Mouse (Mus musculus) forebrain, postnatal 0 days (tissue): ENCODE data around the gene Cacng6. TPM values are rescaled to one million over a fixed set of nuclear protein-coding genes. Genes with fewer than 3 reads are reported as not detected.

ENCODE experiments used
- ATAC-seq: fragments of 200-750 bp; cut with Nextera tagmentation; 2 replicates; pipeline ENCODE4 v1.8.0; 2017; ENCODE audit warnings: mild to moderate bottlenecking, moderate library complexity
- DNase-seq: peaks from one replicate; pipeline ENCODE4 v3.0.0-alpha.2; 2015
- H3K27ac ChIP-seq: fragments of 300-500 bp; sonication (generic); 2 replicates; pipeline ENCODE4 v1.5.1; 2014; ENCODE audit warnings: low read depth, mild to moderate bottlenecking, antibody characterized with exemption, low read length, moderate library complexity, mixed read lengths
- H3K27me3 ChIP-seq: fragments of 300-500 bp; sonication (generic); 2 replicates; pipeline ENCODE4 v1.6.1; 2014; ENCODE audit warnings: mild to moderate bottlenecking, low read length, mixed read lengths; ENCODE audit not compliant: insufficient read depth
- H3K36me3 ChIP-seq: fragments of 300-500 bp; sonication (generic); 2 replicates; pipeline ENCODE4 v1.6.1; 2014; ENCODE audit warnings: mild to moderate bottlenecking, moderate library complexity; ENCODE audit not compliant: insufficient read depth
- H3K4me1 ChIP-seq: fragments of 300-500 bp; sonication (generic); 2 replicates; pipeline ENCODE4 v1.6.1; 2014; ENCODE audit warnings: antibody characterized with exemption; ENCODE audit not compliant: insufficient read depth
- H3K4me2 ChIP-seq: fragments of 300-500 bp; sonication (generic); 2 replicates; pipeline ENCODE4 v1.6.1; 2014; ENCODE audit warnings: low read depth, mild to moderate bottlenecking, moderate library complexity
- H3K4me3 ChIP-seq: fragments of 300-500 bp; sonication (generic); 2 replicates; pipeline ENCODE4 v1.5.1; 2014; ENCODE audit warnings: low read depth, low read length, mixed read lengths
- H3K9ac ChIP-seq: fragments of 300-500 bp; sonication (generic); 2 replicates; pipeline ENCODE4 v1.6.1; 2014; ENCODE audit warnings: mild to moderate bottlenecking
- H3K9me3 ChIP-seq: fragments of 300-500 bp; sonication (generic); 2 replicates; pipeline ENCODE4 v1.6.1; 2016; ENCODE audit warnings: low read length
- CTCF ChIP-seq: sonication (generic); IDR thresholded peaks from 2 replicates; pipeline ENCODE4 v1.5.1; 2016; ENCODE audit warnings: antibody characterized with exemption, control low read depth, low read depth
- WGBS: fragments of 180-500 bp; shearing (Covaris S2); extraction: QIAGEN DNeasy Blood & Tissue Kit; methylation state at CpG from one replicate; pipeline ENCODE4 v1.1.7; 2014; 5-methylcytosine and 5-hydroxymethylcytosine counted together
- polyA plus RNA-seq: library from polyadenylated mRNA; unstranded; fragments of >200 nt; fragmentation: Nextera tagmentation; extraction: Ambion mirVana; gene quantifications from 2 replicates; pipeline ENCODE4 v1.2.1, GENCODE M21; 2015
- total RNA-seq: library from RNA; depleted of rRNA; stranded (reverse); fragments of >200 nt; gene quantifications from 2 replicates; pipeline ENCODE4 v1.2.3, GENCODE M21; 2014

The Cacng6 gene
- total and polyA plus RNA-seq, 2 experiments from 2014 or later = 0.35 to 0.38 TPM

DNA sequence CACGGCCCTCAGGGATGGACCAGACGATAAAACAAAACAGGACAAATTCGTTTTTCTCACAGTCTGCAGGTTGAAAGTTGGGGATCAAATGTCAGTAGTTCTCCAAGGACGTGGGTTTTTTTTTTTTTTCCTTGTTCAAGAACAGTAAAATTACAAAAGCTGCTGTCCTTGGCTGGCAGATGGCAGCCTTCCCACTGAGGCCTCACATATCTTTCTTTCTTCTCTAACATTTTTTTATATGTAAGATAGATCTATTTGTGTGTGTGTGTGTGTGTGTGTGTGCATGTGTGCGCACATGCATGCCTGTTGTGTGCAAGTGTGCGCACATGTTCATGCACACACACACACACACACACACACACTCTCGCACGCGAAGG is 33.8 kb downstream of the Cacng6 start:
- Histone ChIP-seq H3K36me3 (no peaks in the 10 kb centered on the region), H3K9me3 (no peaks in the 10 kb centered on the region), H3K27ac (no peak overlapping the region), H3K9ac (no peak overlapping the region), H3K4me1 (no peaks in the 10 kb centered on the region), H3K4me2 (no peak overlapping the region), H3K4me3 (no peak overlapping the region), H3K27me3 (no peaks in the 10 kb centered on the region)
- DNase-seq (no peak), ATAC-seq (no peak)
- no peak for TF ChIP-seq CTCF
- WGBS = 77% methylated on average over 9 of the region's 9 CpGs

DNA sequence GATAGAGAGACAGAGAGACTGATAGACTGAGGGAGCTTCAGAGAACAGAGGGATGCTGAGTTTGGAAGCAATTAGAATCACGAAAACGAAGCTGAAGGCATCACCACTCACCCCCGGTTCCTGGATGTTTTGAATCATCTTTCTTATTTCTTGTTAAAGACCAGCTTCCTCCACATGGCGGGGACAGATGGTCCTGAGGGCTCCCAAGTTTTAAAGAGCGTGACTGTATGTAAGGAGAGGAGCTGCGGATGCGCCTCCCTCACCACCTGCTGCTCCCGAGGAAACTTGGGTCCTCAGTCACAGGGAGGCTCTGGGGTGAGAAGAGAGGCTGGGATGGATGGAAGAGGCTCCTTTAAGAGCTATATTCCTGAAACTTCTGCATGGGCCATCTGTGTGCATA is 36.3 kb downstream of the Cacng6 start:
- no peaks in the 10 kb centered on the region for H3K4me1 ChIP-seq
- no peak overlapping the region for H3K9ac ChIP-seq
- H3K9me3 ChIP-seq = no peaks in the 10 kb centered on the region
- H3K27ac ChIP-seq = no peak overlapping the region
- TF ChIP-seq CTCF = no peak
- WGBS = 80% methylated on average over 8 of the region's 8 CpGs
- H3K4me3 ChIP-seq = no peak overlapping the region
- DNase-seq (peak; percentile 27), ATAC-seq (peak; percentile 71)
- H3K4me2 ChIP-seq = no peak overlapping the region
- no peaks in the 10 kb centered on the region for H3K36me3 ChIP-seq
- no peaks in the 10 kb centered on the region for H3K27me3 ChIP-seq

DNA sequence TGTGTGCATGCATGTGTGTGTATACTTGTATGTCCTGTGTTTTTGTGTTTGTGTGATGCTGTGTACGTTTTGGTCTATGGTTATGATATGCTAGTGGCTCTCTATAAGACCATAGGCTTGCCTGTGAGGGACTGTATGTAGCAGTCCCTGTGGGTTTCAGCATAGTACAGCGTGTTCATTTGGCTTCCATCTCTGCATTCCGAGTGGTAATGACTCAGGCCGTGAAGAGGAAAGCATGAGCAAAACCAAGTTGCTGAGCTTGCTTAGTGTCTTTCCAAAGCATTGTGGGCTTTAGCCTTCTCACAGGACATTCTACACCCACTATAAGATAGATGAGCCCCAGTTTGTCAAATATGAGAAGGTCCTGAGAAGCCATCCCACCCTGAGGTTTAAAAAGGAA is 39.3 kb downstream of the Cacng6 start:
- Histone ChIP-seq H3K36me3 (no peaks in the 10 kb centered on the region), H3K9me3 (no peaks in the 10 kb centered on the region), H3K4me1 (no peaks in the 10 kb centered on the region), H3K4me3 (no peak overlapping the region), H3K27ac (no peak overlapping the region), H3K4me2 (no peak overlapping the region), H3K9ac (no peak overlapping the region), H3K27me3 (no peaks in the 10 kb centered on the region)
- no peak for TF ChIP-seq CTCF
- 85% methylated on average over 4 of the region's 4 CpGs for WGBS
- DNase-seq (no peak), ATAC-seq (no peak)

DNA sequence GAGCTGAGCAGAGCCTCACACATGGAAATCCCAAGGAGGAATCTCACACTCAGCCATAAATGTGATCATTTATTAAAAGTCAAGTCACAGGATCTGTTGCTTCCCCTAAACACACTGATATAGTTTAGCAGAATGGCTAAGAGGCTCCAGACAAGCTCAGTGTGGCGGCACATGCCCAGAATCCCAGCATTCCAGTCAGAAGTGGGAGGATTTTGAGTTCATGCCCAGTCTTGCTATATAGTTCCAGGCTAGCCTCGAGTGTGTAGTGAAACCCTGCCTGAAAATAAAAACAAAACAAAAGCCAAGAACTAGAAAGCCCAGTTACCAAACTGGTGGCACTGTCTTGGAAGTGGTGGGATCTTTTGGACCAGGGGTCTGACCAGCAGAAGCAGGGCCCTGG is 44.6 kb downstream of the Cacng6 start:
- DNase-seq (no peak), ATAC-seq (no peak)
- no peaks in the 10 kb centered on the region for H3K9me3 ChIP-seq
- H3K4me2 ChIP-seq = no peak overlapping the region
- H3K27me3 ChIP-seq = no peaks in the 10 kb centered on the region
- H3K36me3 ChIP-seq = no peaks in the 10 kb centered on the region
- no peak overlapping the region for H3K9ac ChIP-seq
- H3K4me1 ChIP-seq = no peaks in the 10 kb centered on the region
- no peak for TF ChIP-seq CTCF
- H3K4me3 ChIP-seq = no peak overlapping the region
- no peak overlapping the region for H3K27ac ChIP-seq
- WGBS = 39% methylated on average over 2 of the region's 2 CpGs

DNA sequence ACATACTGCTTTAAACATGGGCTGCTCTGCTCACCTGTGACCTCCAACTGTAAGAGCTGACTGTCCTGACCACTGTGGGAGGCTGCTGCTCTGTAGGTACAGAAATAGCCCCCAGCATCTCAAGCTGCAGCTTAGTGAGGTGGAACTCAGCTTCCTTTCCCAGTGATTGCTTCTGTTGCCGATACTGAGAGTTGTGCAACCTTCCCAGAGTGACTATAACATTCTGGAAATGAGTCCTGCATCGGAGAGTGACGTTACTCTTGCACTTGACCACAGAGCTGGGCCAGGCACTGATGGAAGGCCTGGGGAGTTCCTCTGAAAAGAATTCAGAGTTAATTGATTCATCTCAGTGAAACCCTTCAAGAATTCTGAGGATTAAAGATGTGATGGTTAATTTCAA is 48.8 kb downstream of the Cacng6 start:
- no peak for TF ChIP-seq CTCF
- H3K27ac ChIP-seq = no peak overlapping the region
- ATAC-seq = no peak
- 50% methylated on average over 3 of the region's 3 CpGs for whole genome bisulfite sequencing
- no peaks in the 10 kb centered on the region for H3K9me3 ChIP-seq
- H3K36me3 ChIP-seq = no peaks in the 10 kb centered on the region
- H3K9ac ChIP-seq = no peak overlapping the region
- H3K4me1 ChIP-seq = no peaks in the 10 kb centered on the region
- no peak for DNase-seq
- H3K4me3 ChIP-seq = no peak overlapping the region
- no peaks in the 10 kb centered on the region for H3K27me3 ChIP-seq
- no peak overlapping the region for H3K4me2 ChIP-seq

DNA sequence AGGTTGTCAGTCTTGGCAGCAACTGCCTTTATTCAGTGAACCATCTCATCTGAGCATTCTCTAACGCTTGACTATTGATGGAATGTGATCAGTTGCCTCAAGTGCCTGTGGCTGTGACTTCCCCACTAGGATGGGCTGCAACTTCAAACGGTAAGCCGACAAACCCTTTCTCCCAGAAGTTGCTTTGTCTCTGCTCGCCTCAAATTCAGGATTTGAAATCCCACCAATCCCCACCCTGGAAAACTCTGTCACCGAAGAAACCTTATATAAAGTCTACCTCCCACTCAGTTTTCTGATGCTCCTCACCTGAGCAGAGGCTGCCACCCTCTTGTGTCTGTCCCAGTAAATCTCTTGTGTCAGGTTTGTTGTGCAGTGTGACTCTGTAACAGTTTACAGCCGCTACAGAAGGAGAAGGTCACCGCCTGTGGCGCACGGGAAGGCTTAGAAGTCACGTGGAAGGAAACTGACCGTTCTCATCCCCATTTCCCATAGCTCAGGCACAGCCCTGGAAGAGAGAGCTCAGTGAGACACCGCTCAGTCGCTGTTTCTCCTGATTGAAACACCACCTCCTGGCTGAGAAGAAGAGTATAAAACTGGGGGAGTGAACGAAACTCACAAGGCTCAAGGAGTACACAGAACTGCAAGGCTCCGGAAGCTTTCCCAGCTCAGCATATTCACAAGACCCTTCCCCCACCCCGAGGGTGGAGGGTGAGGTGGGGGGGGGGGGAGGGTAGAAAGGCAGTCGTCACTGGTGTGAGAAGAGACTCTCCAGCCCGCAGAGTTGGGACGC is 50.5 kb downstream of the Cacng6 start:
- H3K4me2 ChIP-seq = no peak overlapping the region
- no peak for TF ChIP-seq CTCF
- no peaks in the 10 kb centered on the region for H3K27me3 ChIP-seq
- H3K36me3 ChIP-seq = no peaks in the 10 kb centered on the region
- ATAC-seq (peak; percentile 18; the same call in 1 of the 2 replicates), DNase-seq (no peak)
- no peak overlapping the region for H3K4me3 ChIP-seq
- 7% methylated on average over 19 of the region's 19 CpGs for WGBS
- no peaks in the 10 kb centered on the region for H3K4me1 ChIP-seq
- no peak overlapping the region for H3K9ac ChIP-seq
- no peak overlapping the region for H3K27ac ChIP-seq
- H3K9me3 ChIP-seq = no peaks in the 10 kb centered on the region

DNA sequence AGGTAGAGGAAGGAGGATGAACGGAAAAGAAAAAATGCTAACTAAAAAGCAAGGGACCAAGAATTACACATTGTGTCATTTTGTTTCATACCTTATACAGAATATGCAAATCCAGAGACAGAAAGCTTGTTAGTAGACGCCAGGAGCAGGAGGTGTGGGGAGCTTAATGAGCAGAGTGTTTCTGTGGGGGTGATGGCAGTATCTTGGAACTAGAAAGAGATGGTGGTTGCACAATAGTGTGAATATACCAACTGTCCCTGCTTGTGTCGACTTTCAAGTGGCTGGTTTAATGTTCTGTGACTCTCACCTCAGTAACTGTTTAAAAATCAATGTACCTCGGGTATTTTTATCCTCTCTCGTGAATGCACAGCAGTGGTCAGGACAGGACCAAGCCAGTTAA is 52.7 kb downstream of the Cacng6 start:
- H3K27ac ChIP-seq = no peak overlapping the region
- no peaks in the 10 kb centered on the region for H3K4me1 ChIP-seq
- TF ChIP-seq CTCF = no peak
- H3K9ac ChIP-seq = no peak overlapping the region
- H3K4me3 ChIP-seq = no peak overlapping the region
- WGBS = 51% methylated on average over 5 of the region's 5 CpGs
- H3K4me2 ChIP-seq = no peak overlapping the region
- ATAC-seq = peak; percentile 29
- peak; percentile 11 for DNase-seq
- no peaks in the 10 kb centered on the region for H3K9me3 ChIP-seq
- H3K36me3 ChIP-seq = no peaks in the 10 kb centered on the region
- H3K27me3 ChIP-seq = no peaks in the 10 kb centered on the region
